Mouse (Mus musculus) ES-Bruce4 (cell line): ENCODE results near the gene Mthfd2l. TPM values are rescaled to one million over a fixed set of nuclear protein-coding genes. Genes with fewer than 3 reads are reported as not detected.
A peak's percentile ranks its signal among the peaks of the same experiment; 100 is the strongest.

Source experiments
- H3K27ac ChIP-seq: 2 replicates; pipeline ENCODE4 v1.5.1; 2012; ENCODE audit warnings: low read length, inconsistent platforms; ENCODE audit not compliant: insufficient read depth
- H3K27me3 ChIP-seq: 2 replicates; pipeline ENCODE4 v1.6.1; 2012; ENCODE audit warnings: mild to moderate bottlenecking, low read length, inconsistent platforms; ENCODE audit not compliant: control insufficient read depth, poor library complexity, insufficient read depth, severe bottlenecking
- H3K36me3 ChIP-seq: 2 replicates; pipeline ENCODE4 v1.6.1; 2012; ENCODE audit warnings: inconsistent platforms, mild to moderate bottlenecking, low read length, moderate library complexity; ENCODE audit not compliant: control insufficient read depth, poor library complexity, insufficient read depth, severe bottlenecking
- H3K4me1 ChIP-seq: one replicate; pipeline ENCODE4 v1.8.1; 2011; ENCODE audit warnings: low read length; ENCODE audit not compliant: control insufficient read depth, insufficient read depth
- H3K4me3 ChIP-seq: 2 replicates; pipeline ENCODE4 v1.5.1; 2011; ENCODE audit warnings: low read depth, mild to moderate bottlenecking, low read length
- H3K9ac ChIP-seq: 2 replicates; pipeline ENCODE4 v1.6.1; 2012; ENCODE audit warnings: low read depth, mild to moderate bottlenecking, inconsistent platforms; ENCODE audit not compliant: poor library complexity, severe bottlenecking
- H3K9me3 ChIP-seq: replicated peaks from 2 replicates; pipeline ENCODE4 v1.6.1; 2012; ENCODE audit warnings: mild to moderate bottlenecking, low read length, inconsistent platforms; ENCODE audit not compliant: control insufficient read depth, poor library complexity, insufficient read depth, severe bottlenecking
- CTCF ChIP-seq: IDR thresholded peaks from one replicate; pipeline ENCODE4 v1.8.1; 2011; ENCODE audit warnings: low read depth, low read length
- EP300 ChIP-seq: IDR thresholded peaks from 2 replicates; pipeline ENCODE4 v1.6.1; 2011; ENCODE audit warnings: low read depth, low read length; ENCODE audit not compliant: insufficient read depth
- POLR2A ChIP-seq: IDR thresholded peaks from one replicate; pipeline ENCODE4 v1.8.1; 2011; ENCODE audit warnings: low read length; ENCODE audit not compliant: insufficient read depth
- polyA plus RNA-seq: library from polyadenylated mRNA; stranded (reverse); fragments of >200 nt; gene quantifications from 2 replicates; pipeline ENCODE4 v1.2.4, GENCODE M21; 2011; ENCODE audit warnings: low read depth; ENCODE audit not compliant: missing spikeins, insufficient read depth, insufficient read length

Gene Mthfd2l
- polyA plus RNA-seq, 1 experiment: 9.8 TPM

GRCm38 (mm10) chr5:90900688-90901087 lies 30.2 kb upstream of the Mthfd2l start:
- Histone ChIP-seq H3K9me3 (no peaks in the 10 kb centered on the region), H3K4me3 (no peak overlapping the region), H3K9ac (no peak overlapping the region), H3K27me3 (no peaks in the 10 kb centered on the region), H3K4me1 (no peaks in the 10 kb centered on the region), H3K27ac (no peak overlapping the region), H3K36me3 (no peaks in the 10 kb centered on the region)
- no peak for TF ChIP-seq POLR2A
- TF ChIP-seq EP300: no peak
- TF ChIP-seq CTCF: no peak

- no peaks in the 10 kb centered on the region for H3K36me3 ChIP-seq
- H3K27me3 ChIP-seq: no peaks in the 10 kb centered on the region
- TF ChIP-seq POLR2A (no peak), CTCF (peak; percentile 50), EP300 (no peak)
- H3K9me3 ChIP-seq: no peaks in the 10 kb centered on the region
- no peak overlapping the region for H3K27ac ChIP-seq
- H3K4me1 ChIP-seq: no peaks in the 10 kb centered on the region
- H3K9ac ChIP-seq: no peak overlapping the region
- no peak overlapping the region for H3K4me3 ChIP-seq
These were observed 28.3 kb upstream of the Mthfd2l start for GRCm38 (mm10) chr5:90902380-90903260.

GRCm38 (mm10) chr5:90903339-90904020 lies 27.4 kb upstream of the Mthfd2l start, which contains the start of gene Cxcl2:
Cxcl2 (plus strand) TSS chr5:90903871.
- Histone ChIP-seq H3K9me3 (no peaks in the 10 kb centered on the region), H3K27ac (no peak within 1 kb of the TSS), H3K4me1 (no peaks in the 10 kb centered on the region), H3K4me3 (peak within 1 kb of the TSS; percentile 9), H3K27me3 (no peaks in the 10 kb centered on the region), H3K9ac (no peak within 1 kb of the TSS), H3K36me3 (no peaks in the 10 kb centered on the region)
- TF ChIP-seq POLR2A (no peak), CTCF (no peak), EP300 (no peak)

- H3K27me3 ChIP-seq: no peaks in the 10 kb centered on the region
- H3K36me3 ChIP-seq: no peaks in the 10 kb centered on the region
- TF ChIP-seq POLR2A: no peak
- peak; percentile 76 for TF ChIP-seq CTCF
- TF ChIP-seq EP300: no peak
- no peak overlapping the region for H3K9ac ChIP-seq
- H3K27ac ChIP-seq: no peak overlapping the region
- H3K4me3 ChIP-seq: no peak overlapping the region
- H3K9me3 ChIP-seq: no peaks in the 10 kb centered on the region
- H3K4me1 ChIP-seq: no peaks in the 10 kb centered on the region
These were observed 21.9 kb upstream of the Mthfd2l start for GRCm38 (mm10) chr5:90908983-90909382.

- Histone ChIP-seq H3K9ac (no peak overlapping the region), H3K36me3 (no peaks in the 10 kb centered on the region), H3K4me3 (no peak overlapping the region), H3K9me3 (no peaks in the 10 kb centered on the region; the same call in 1 of the 2 replicates), H3K27ac (no peak overlapping the region), H3K27me3 (no peaks in the 10 kb centered on the region), H3K4me1 (no peaks in the 10 kb centered on the region)
- TF ChIP-seq CTCF (no peak), EP300 (no peak), POLR2A (no peak)
These were observed 11.4 kb upstream of the Mthfd2l start for GRCm38 (mm10) chr5:90919495-90919894.
